Mouse (Mus musculus) hindbrain, embryonic 15.5 days (tissue): ENCODE data around the gene Pex11b. TPM values are rescaled to one million over a fixed set of nuclear protein-coding genes. Genes with fewer than 3 reads are reported as not detected.
"Not testable (repeated sequence)": the region's sequence is repeated elsewhere in the genome, so short reads cannot be mapped to it uniquely, and the experiment has no call there.

Experiments used
- ATAC-seq: fragments of 200-750 bp; cut with Nextera tagmentation; 2 replicates; pipeline ENCODE4 v1.8.0; 2017; ENCODE audit warnings: low read depth, moderate number of reproducible peaks, moderate TSS enrichment; ENCODE audit not compliant: low FRiP score
- H3K27ac ChIP-seq: fragments of 300-500 bp; sonication (generic); replicated peaks from 2 replicates; pipeline ENCODE4 v1.5.1; 2015; ENCODE audit warnings: mild to moderate bottlenecking, inconsistent platforms
- H3K27me3 ChIP-seq: fragments of 300-500 bp; sonication (generic); 2 replicates; pipeline ENCODE4 v1.6.1; 2015; ENCODE audit warnings: control low read depth, inconsistent platforms
- H3K36me3 ChIP-seq: fragments of 300-500 bp; sonication (generic); 2 replicates; pipeline ENCODE4 v1.6.1; 2015; ENCODE audit warnings: control low read depth, inconsistent platforms
- H3K4me1 ChIP-seq: fragments of 300-500 bp; sonication (generic); replicated peaks from 2 replicates; pipeline ENCODE4 v1.6.1; 2015; ENCODE audit warnings: control low read depth, inconsistent platforms
- H3K4me2 ChIP-seq: fragments of 300-500 bp; sonication (generic); 2 replicates; pipeline ENCODE4 v1.6.1; 2015; ENCODE audit warnings: moderate library complexity, mild to moderate bottlenecking, inconsistent platforms
- H3K4me3 ChIP-seq: fragments of 300-500 bp; sonication (generic); 2 replicates; pipeline ENCODE4 v1.5.1; 2015; ENCODE audit warnings: mild to moderate bottlenecking, inconsistent platforms
- H3K9ac ChIP-seq: fragments of 300-500 bp; sonication (generic); 2 replicates; pipeline ENCODE4 v1.6.1; 2015; ENCODE audit warnings: inconsistent platforms
- H3K9me3 ChIP-seq: fragments of 300-500 bp; sonication (generic); 2 replicates; pipeline ENCODE4 v1.6.1; 2016; ENCODE audit warnings: control low read depth, inconsistent platforms
- WGBS: fragments of 180-500 bp; shearing (Covaris S2); methylation state at CpG from one replicate; pipeline ENCODE4 v1.1.7; 2015; 5-methylcytosine and 5-hydroxymethylcytosine counted together
- polyA plus RNA-seq: library from polyadenylated mRNA; unstranded; fragments of >200 nt; fragmentation: Nextera tagmentation; extraction: Ambion mirVana; gene quantifications from 2 replicates; pipeline ENCODE4 v1.2.1, GENCODE M21; 2015

Gene Pex11b
- polyA plus RNA-seq, 1 experiment from 2014 or later = 54.7 TPM

- Histone ChIP-seq H3K4me3 (no peak overlapping the region), H3K27ac (no peak overlapping the region), H3K9me3 (no peaks in the 10 kb centered on the region), H3K36me3 (no peaks in the 10 kb centered on the region), H3K4me1 (peaks cover 11% of the 10 kb centered on the region), H3K4me2 (no peak overlapping the region), H3K27me3 (peaks cover 4% of the 10 kb centered on the region; the same call in 1 of the 2 replicates), H3K9ac (no peak overlapping the region)
- WGBS = 86% methylated on average over 3 of the region's 3 CpGs
- ATAC-seq = no peak
These were observed 48.3 kb downstream of the Pex11b start for GRCm38 (mm10) chr3:96683496-96683895.

GRCm38 (mm10) chr3:96684151-96684821, 49.1 kb downstream of the Pex11b start:
- no peak overlapping the region for H3K9ac ChIP-seq
- ATAC-seq = no peak
- H3K27ac ChIP-seq = no peak overlapping the region
- H3K36me3 ChIP-seq = no peaks in the 10 kb centered on the region
- H3K4me1 ChIP-seq = peaks cover 11% of the 10 kb centered on the region
- H3K4me3 ChIP-seq = peak overlapping the region; percentile 5; the same call in 1 of the 2 replicates
- 61% methylated on average over 17 of the region's 17 CpGs for WGBS
- H3K4me2 ChIP-seq = peak overlapping the region; percentile 50
- H3K9me3 ChIP-seq = no peaks in the 10 kb centered on the region
- peaks cover 4% of the 10 kb centered on the region; the same call in 1 of the 2 replicates for H3K27me3 ChIP-seq

- H3K4me1 ChIP-seq = peaks cover 8% of the 10 kb centered on the region
- no peaks in the 10 kb centered on the region for H3K36me3 ChIP-seq
- H3K4me3 ChIP-seq = peak overlapping the region; percentile 5
- H3K9me3 ChIP-seq = no peaks in the 10 kb centered on the region
- no peak overlapping the region for H3K9ac ChIP-seq
- peaks cover 4% of the 10 kb centered on the region; the same call in 1 of the 2 replicates for H3K27me3 ChIP-seq
- no peak for ATAC-seq
- peak overlapping the region; percentile 50 for H3K4me2 ChIP-seq
- 42% methylated on average over 28 of the region's 28 CpGs for WGBS
- no peak overlapping the region for H3K27ac ChIP-seq
These were observed 49.6 kb downstream of the Pex11b start for GRCm38 (mm10) chr3:96684822-96685156.

- not testable (repeated sequence) for H3K9ac ChIP-seq, H3K36me3 ChIP-seq, H3K4me3 ChIP-seq, H3K27ac ChIP-seq, H3K9me3 ChIP-seq, H3K4me1 ChIP-seq, H3K27me3 ChIP-seq, H3K4me2 ChIP-seq, ATAC-seq
- WGBS = 94% methylated on average over 5 of the region's 5 CpGs
These were observed 50.9 kb downstream of the Pex11b start for GRCm38 (mm10) chr3:96686057-96686456.

- no peak overlapping the region for H3K4me3 ChIP-seq
- no peak overlapping the region for H3K9ac ChIP-seq
- no peaks in the 10 kb centered on the region for H3K4me1 ChIP-seq
- ATAC-seq = no peak
- no peaks in the 10 kb centered on the region for H3K36me3 ChIP-seq
- WGBS = 88% methylated on average over 11 of the region's 11 CpGs
- H3K27me3 ChIP-seq = peaks cover 4% of the 10 kb centered on the region; the same call in 1 of the 2 replicates
- no peaks in the 10 kb centered on the region for H3K9me3 ChIP-seq
- no peak overlapping the region for H3K4me2 ChIP-seq
- H3K27ac ChIP-seq = no peak overlapping the region
These were observed 53.7 kb downstream of the Pex11b start for GRCm38 (mm10) chr3:96688854-96689253.

- Histone ChIP-seq H3K9me3 (no peaks in the 10 kb centered on the region), H3K4me3 (no peak overlapping the region), H3K9ac (no peak overlapping the region), H3K4me1 (no peaks in the 10 kb centered on the region), H3K36me3 (no peaks in the 10 kb centered on the region), H3K27ac (no peak overlapping the region), H3K27me3 (peaks cover 1% of the 10 kb centered on the region; the same call in 1 of the 2 replicates), H3K4me2 (no peak overlapping the region)
- WGBS = 49% methylated on average over 3 of the region's 3 CpGs
- ATAC-seq = no peak
These were observed 55.1 kb downstream of the Pex11b start for GRCm38 (mm10) chr3:96690298-96690697.

- Histone ChIP-seq H3K4me1 (peaks cover 10% of the 10 kb centered on the region), H3K4me2 (no peak overlapping the region), H3K36me3 (no peaks in the 10 kb centered on the region), H3K9me3 (no peaks in the 10 kb centered on the region), H3K27ac (no peak overlapping the region), H3K9ac (no peak overlapping the region), H3K4me3 (no peak overlapping the region), H3K27me3 (no peaks in the 10 kb centered on the region)
- 21% methylated on average over 3 of the region's 3 CpGs for WGBS
- no peak for ATAC-seq
These were observed 57.3 kb downstream of the Pex11b start for GRCm38 (mm10) chr3:96692506-96692905.

- Histone ChIP-seq H3K36me3 (no peaks in the 10 kb centered on the region), H3K4me3 (no peak overlapping the region), H3K4me1 (peaks cover 17% of the 10 kb centered on the region), H3K4me2 (no peak overlapping the region), H3K27me3 (no peaks in the 10 kb centered on the region), H3K9me3 (no peaks in the 10 kb centered on the region), H3K9ac (no peak overlapping the region), H3K27ac (no peak overlapping the region)
- 90% methylated on average over 1 of the region's 1 CpGs for whole genome bisulfite sequencing
- no peak for ATAC-seq
These were observed 58.4 kb downstream of the Pex11b start for GRCm38 (mm10) chr3:96693579-96693978.

Other genes starting within 250 kb of the Pex11b start
- gene BC107364, start 183.1 kb upstream of the Pex11b start, polyA plus RNA-seq = not detected in 2 replicates
- 1.9 and 2.0 TPM in 2 replicates for gene Hfe2, start 110.2 kb upstream of the Pex11b start, polyA plus RNA-seq
- 48.2 and 53.0 TPM in 2 replicates for gene Txnip, start 77.4 kb upstream of the Pex11b start, polyA plus RNA-seq
- gene Gm16253, start 58.4 kb upstream of the Pex11b start, polyA plus RNA-seq = 1.8 and 2.2 TPM in 2 replicates
- 36.8 and 38.8 TPM in 2 replicates for gene Polr3gl, start 41.2 kb upstream of the Pex11b start, polyA plus RNA-seq
- 16.7 and 19.9 TPM in 2 replicates for gene Ankrd34a, start 38.7 kb upstream of the Pex11b start, polyA plus RNA-seq
- gene Lix1l, start 34.2 kb upstream of the Pex11b start, polyA plus RNA-seq = 5.4 and 6.1 TPM in 2 replicates
- gene Rbm8a, start 5.4 kb upstream of the Pex11b start, polyA plus RNA-seq = 109 and 119 TPM in 2 replicates
- 0.05 and 0.13 TPM in 2 replicates for gene Gm42957, start 98 bp downstream of the Pex11b start, polyA plus RNA-seq
- 1.1 and 1.4 TPM in 2 replicates for gene Itga10, start 10.2 kb downstream of the Pex11b start, polyA plus RNA-seq
- gene Ankrd35, start 34.8 kb downstream of the Pex11b start, polyA plus RNA-seq = 2.2 and 2.7 TPM in 2 replicates
- 38.3 and 42.6 TPM in 2 replicates for gene Pias3, start 61.0 kb downstream of the Pex11b start, polyA plus RNA-seq
- 19.0 and 19.4 TPM in 2 replicates for gene Nudt17, start 73.2 kb downstream of the Pex11b start, polyA plus RNA-seq
- 29.7 and 31.1 TPM in 2 replicates for gene Polr3c, start 92.3 kb downstream of the Pex11b start, polyA plus RNA-seq
- 72.2 and 76.6 TPM in 2 replicates for gene Rnf115, start 92.3 kb downstream of the Pex11b start, polyA plus RNA-seq
- 0.16 TPM in 1 of 2 replicates, not detected in the other for gene Pdzk1, start 193.9 kb downstream of the Pex11b start, polyA plus RNA-seq
- gene Cd160, start 194.0 kb downstream of the Pex11b start, polyA plus RNA-seq = 0.26 and 0.29 TPM in 2 replicates